Mouse (Mus musculus) CH12.LX (cell line): Measurements from ENCODE around the gene Cbwd1.

ENCODE experiments used
- BHLHE40 ChIP-seq: IDR thresholded peaks from 2 replicates; pipeline ENCODE4 v1.6.1; 2011; ENCODE audit warnings: mild to moderate bottlenecking, low read depth, low read length, improper control_type of control experiment
- CTCF ChIP-seq, 2 experiments: IDR thresholded peaks in 1 of 2; conservative IDR thresholded peaks in 1 of 2; 2 replicates each; pipeline ENCODE4 v1.5.1; 2011 to 2012; ENCODE audit warnings: low read depth in 2 of 2, low read length in 2 of 2, improper control_type of control experiment in 1 of 2, inconsistent platforms in 1 of 2, mild to moderate bottlenecking in 1 of 2, moderate library complexity in 1 of 2
- MAZ ChIP-seq: IDR thresholded peaks from 2 replicates; pipeline ENCODE4 v1.6.1; 2012; ENCODE audit warnings: low read depth, mild to moderate bottlenecking, inconsistent platforms, low read length, improper control_type of control experiment, moderate library complexity
- MXI1 ChIP-seq: IDR thresholded peaks from 2 replicates; pipeline ENCODE4 v1.6.1; 2011; ENCODE audit warnings: mild to moderate bottlenecking, low read depth, low read length, improper control_type of control experiment
- POLR2A ChIP-seq: IDR thresholded peaks from 2 replicates; pipeline ENCODE4 v1.6.1; 2011; ENCODE audit warnings: low read depth, mild to moderate bottlenecking, improper control_type of control experiment, low read length
- RCOR1 ChIP-seq: conservative IDR thresholded peaks from 2 replicates; pipeline ENCODE4 v1.6.1; 2012; ENCODE audit warnings: low read depth, mild to moderate bottlenecking, inconsistent platforms, low read length, improper control_type of control experiment

GRCm38 (mm10) chr19:24977991-24978390, 16.6 kb upstream of the Cbwd1 start:
- TF ChIP-seq MXI1 (no peak), RCOR1 (no peak), BHLHE40 (no peak), CTCF (conservative IDR thresholded peaks at IDR 0.05 in 1 of 2, IDR thresholded peaks at IDR 0.05 in 1 of 2; ENCODE audit: low read depth in 2 of 2, low read length in 2 of 2) (no peak), POLR2A (no peak), MAZ (no peak)
